ENCODE assay signal across 14 mouse cellular contexts in the genomic region with DNA sequence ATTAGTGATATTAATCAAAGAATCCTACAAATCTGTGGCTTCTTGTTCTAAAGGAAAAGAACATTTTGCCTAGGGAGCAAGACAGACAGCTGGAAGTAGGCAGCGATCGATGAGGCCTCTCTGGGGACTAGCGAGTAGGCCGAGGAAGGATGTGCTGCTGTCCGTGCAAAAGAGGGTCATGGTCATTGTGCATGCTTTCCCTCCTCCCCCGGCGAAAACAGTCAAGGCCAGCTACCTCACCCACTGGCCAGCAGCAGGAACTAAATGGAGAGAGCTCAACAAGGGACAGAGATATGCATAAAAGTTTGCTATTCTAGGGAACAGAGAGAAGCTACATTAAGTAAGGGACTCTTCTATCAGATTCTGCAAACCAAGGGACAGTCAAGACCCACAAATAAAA. TPM values are rescaled to one million over a fixed set of nuclear protein-coding genes. Genes with fewer than 3 reads are reported as not detected.
"Had no signal": no experiment of that assay in that cellular context is flagged by ENCODE, and none has a peak within 500 bp of the region (broad histone marks: within the 10 kb centered on the region; RNA-seq: fewer than 3 reads in every experiment).

No protein-coding gene starts in this region.

- ATAC-seq: midbrain, embryonic 13.5 days; midbrain, embryonic 15.5 days had no signal

- DNase-seq: lung, adult 18-20 months; lung, embryonic 14.5 days; lung, postnatal 14 days; lung, postnatal 36 days; retina, postnatal 1 day; right cerebral cortex, adult 18-20 months; right cerebral cortex, postnatal 25 days; thymus, adult 2 months; thymus, postnatal 25 days; thymus, postnatal 4 days had no signal

RNA-seq across cellular contexts. Expression of a gene that starts 39.1 kb away (rescaled TPM):
- total RNA-seq: megakaryocyte progenitor cell, adult 5-6 weeks had no signal
- polyA plus RNA-seq: macrophage had no signal
